Mouse (Mus musculus) cerebellum, adult 18-20 months (tissue): Measurements from ENCODE around the gene Lgr6.

Source experiments
- DNase-seq, 2 experiments: peaks; one replicate each; pipeline ENCODE4 v3.0.0; 2021

The Lgr6 gene

GRCm38 (mm10) chr1:135011912-135012311 lies 93.2 kb downstream of the Lgr6 start:
- DNase-seq = no peak

DNA sequence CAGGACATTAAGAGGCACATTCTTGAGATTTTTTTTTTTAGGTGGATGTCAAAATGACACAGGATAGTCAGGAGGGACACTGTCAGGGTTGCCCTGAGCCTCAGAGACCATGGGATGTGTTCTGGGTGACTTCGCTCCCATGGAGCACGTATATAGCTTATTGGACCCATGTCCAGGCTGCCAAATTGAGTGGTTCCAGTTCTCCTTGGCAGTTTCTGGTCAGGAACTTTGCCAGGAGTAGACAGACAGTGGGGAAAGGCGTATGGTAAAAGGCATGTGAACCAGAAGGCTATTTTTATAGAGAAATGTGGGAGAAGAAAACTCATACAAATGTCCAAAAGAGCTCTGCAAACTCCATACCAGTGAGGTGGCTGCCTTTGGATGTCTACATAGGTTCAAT lies 95.2 kb downstream of the Lgr6 start:
- DNase-seq = no peak

DNA sequence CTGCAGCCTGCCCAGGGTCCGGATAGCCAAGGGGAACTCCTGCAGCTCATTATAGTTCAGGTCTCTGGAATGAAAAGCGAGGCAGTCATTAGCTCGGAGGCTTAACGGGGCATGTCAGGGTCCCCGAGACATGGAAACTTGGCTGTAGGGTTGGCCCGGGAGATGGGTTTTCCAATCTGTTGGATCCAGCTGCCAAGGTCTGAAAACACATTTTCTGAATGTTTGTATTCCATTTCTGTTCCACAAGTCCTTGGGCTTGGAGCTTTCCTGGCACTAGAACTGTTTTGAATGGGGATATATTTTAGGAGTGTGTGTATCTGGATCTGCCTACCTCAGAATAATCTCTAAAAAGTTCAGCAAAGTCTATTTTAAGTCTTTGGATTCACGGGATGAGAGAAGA lies 99.4 kb downstream of the Lgr6 start:
- no peak for DNase-seq

- DNase-seq = no peak
Observed at GRCm38 (mm10) chr1:135003346-135003745, 101.7 kb downstream of the Lgr6 start.

DNA sequence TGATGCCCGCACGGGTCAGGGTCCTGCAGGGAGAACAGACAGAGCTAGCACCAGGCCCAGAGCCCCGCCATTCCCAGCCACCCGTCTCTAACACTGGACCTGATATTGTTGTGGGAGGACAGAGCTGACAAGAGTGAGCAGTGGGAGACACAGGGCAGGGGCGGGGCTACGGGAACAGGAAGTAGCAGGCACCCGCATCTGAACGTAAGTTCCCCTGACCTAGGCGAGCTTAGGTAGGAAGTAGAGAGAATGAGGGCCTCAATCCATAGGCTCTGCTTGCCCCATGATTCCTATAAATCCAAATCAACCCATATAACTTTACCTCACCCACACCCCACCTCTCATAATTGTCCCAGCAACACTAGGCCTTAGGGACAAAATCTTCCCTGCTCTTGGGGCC lies 104.5 kb downstream of the Lgr6 start:
- no peak for DNase-seq

DNA sequence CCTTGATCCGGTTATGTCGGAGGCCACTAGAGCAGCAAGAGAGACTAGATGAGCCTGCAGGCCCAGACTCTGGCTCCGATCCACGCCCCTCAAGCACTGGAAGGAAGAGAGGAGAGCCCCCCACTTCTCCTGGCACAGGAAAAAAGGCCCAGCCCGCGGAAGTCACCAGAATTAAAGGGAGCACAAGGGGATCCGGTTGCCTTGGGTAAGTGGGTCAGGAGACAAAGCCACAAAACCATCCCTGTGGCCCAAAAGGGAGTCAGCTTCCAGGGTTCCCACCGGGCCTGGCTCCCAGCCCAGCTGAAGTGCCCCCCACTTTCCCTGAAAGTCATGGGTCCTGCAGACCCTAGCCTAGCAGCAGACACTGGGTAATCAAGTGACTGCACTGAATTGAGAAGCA lies 106.8 kb downstream of the Lgr6 start:
- DNase-seq = peak in 1 of 2 experiments; percentile 9

DNA sequence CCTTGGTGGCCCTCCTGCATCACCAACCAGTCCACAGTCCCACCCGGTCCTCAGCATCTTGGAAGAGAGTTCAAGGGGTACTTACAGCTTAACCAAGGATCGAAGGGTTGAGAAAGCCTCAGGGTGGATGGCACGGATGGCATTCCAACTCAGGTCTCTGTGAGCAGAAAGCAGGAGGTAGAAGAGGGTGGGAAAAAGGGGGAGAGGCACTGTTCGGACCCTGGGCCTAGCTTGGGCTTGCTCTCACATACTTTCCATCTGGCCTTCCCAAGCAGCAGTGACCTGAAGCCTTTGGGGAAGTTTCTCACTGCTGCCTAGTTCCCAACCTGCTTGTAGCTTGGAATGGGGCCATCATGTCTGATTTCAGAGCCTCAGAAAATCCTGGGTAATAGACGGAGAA lies 107.5 kb downstream of the Lgr6 start:
- DNase-seq = no peak

DNA sequence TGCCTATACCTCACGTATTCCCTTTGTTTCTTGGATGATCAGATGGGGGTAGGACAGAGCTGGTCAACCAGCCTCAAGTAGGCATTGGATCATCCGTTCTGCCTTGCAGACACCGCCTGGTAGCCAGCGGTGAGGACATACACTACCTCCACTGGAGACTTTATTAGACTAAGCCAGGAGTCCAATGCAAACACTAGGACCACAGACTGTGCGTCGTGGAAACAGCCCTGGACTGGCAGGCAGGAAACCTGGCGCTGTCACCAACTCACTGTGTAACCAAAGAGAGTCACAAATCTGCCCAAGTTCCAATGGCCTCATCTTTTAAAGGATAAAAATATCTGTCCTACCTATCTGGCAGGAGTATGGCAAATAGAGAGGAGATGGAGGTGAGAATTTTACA lies 108.6 kb downstream of the Lgr6 start:
- no peak for DNase-seq

DNA sequence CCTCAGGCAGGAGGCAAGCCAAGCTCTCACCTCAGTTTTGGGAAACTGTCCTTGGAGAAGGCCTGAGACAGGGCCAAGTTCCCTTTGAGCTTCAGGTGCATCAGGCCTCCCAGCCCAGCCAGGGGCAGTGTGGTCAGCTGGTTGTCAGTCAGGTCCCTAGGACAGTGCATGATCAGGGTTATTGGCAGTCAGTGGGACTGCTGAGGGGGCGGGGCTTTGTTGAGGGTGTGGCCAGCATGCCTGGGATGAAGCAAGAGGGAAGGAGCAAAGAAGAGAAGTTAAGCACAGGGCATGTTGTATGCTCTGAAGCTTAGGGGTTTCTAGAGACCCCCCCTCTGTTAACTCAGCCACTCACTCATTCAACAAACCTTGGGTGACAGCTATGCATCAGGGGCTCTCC lies 109.1 kb downstream of the Lgr6 start:
- no peak for DNase-seq

GRCm38 (mm10) chr1:134995437-134995836 lies 109.6 kb downstream of the Lgr6 start:
- no peak for DNase-seq

DNA sequence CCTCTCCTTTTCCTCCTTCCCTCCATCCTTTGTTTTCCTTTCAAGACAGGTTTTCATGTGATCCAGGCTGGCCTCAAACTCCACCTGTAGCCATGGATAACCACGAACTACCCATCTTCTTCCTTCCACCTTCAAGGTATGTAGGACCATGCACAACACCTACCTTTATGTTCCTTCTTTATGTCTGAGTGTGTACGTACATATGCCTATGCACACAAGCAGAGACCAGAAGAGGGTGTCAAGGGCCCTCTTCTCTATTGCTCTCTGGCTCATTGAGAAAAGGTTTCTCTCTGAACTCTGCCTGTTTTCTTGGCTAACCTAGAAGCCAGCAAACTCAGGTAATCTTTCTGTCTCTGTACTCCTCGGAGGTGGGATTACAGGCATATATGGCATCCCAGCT lies 110.3 kb downstream of the Lgr6 start:
- DNase-seq = no peak

DNA sequence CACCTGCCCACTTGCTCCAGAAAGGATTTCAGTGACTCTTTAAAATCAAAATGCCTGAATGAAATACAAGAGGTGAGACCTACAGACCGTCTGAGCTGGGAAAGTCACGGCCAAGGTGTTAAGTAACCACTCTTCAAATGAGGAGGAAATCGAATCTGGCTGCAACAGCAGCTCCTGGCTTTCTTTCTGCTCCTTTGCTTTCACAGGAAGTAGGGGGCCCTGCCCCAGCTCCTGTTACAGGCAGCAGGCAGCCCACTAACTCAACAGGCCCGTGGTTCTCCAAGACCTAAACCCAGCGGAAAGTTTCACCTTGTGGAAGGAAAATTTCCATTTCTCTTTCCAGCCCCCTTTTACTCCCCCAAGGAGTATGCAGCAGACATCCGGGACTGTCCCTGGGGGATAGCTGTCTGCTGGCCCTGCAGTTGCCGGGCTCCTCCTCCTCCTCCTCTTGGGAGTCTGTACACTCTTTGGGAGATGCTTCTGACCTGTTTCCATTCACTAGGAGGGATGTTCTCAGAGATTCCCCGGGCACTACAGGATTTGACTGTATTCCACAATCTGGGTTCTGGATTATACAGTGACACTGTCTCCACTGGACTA lies 112.9 kb downstream of the Lgr6 start:
- DNase-seq = no peak

- peak; percentile 80 to 82 for DNase-seq
Observed at GRCm38 (mm10) chr1:134989372-134989771, 115.7 kb downstream of the Lgr6 start.

GRCm38 (mm10) chr1:134987962-134988341 lies 117.1 kb downstream of the Lgr6 start:
- no peak for DNase-seq

GRCm38 (mm10) chr1:134987173-134987961 lies 117.7 kb downstream of the Lgr6 start:
- peak; percentile 67 to 79 for DNase-seq

GRCm38 (mm10) chr1:134972920-134973319 lies 132.2 kb downstream of the Lgr6 start:
- no peak for DNase-seq

GRCm38 (mm10) chr1:134965430-134965829 lies 139.6 kb downstream of the Lgr6 start:
- no peak for DNase-seq

DNA sequence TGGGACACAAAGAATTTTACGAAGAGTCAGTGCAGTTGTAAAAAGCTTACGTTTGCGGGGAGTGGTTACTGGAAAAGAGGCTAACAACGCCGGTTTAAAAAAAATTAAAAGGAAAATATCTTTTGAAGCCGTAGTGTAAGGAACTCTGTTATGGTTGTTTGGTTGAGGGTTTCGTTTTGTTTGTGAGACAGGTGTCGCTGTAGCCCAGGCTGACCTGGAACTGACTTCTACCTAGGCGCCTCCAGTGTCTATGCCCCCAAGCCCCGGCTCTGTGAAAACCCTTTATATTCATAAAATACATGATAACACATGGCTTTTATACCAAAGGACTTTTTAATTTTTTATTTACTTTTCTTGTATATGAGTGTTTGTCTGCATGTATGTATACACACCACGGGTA lies 142.3 kb downstream of the Lgr6 start:
- peak; percentile 44 to 45 for DNase-seq

DNA sequence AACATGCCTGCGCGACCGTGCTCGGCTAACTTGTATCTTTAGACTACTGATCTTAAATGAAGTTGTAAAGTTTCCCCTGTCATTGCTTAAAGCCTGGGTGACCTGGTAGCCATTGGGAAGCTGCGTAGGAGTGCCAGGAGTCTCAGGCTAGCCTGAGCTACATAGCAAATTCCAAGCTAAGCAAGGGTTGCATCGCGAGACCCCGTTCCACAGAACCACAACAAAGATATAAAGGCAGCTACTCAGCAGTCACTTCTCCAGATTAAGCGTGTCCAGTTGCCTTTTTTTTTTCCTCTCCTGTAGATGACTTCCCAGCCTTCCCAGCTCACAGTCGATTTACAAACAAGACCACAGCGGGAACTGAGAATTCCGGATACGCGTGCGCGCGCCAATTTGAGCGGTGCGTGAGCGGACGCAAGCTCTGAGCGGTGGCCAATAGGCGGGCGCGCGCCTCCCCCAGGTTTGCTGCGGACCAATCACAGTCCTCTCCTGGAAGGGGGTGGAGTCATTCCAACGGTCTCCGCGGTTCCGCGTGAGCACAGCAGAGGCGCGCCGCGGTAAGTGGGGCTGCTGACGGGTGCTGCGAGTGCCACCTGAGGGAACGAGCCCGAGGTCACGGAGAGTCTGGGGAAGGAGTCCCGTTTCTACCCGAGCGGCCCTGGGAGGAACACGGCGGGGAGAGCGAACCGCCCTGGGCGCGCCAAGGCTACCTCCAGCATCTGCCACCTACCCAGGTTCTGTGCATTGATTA lies 142.8 kb downstream of the Lgr6 start, which contains the start of gene Ube2t:
TSS of gene Ube2t (plus strand) at position 513 of the 751 bp plus-strand sequence.
- DNase-seq = peak; percentile 95 to 96

DNA sequence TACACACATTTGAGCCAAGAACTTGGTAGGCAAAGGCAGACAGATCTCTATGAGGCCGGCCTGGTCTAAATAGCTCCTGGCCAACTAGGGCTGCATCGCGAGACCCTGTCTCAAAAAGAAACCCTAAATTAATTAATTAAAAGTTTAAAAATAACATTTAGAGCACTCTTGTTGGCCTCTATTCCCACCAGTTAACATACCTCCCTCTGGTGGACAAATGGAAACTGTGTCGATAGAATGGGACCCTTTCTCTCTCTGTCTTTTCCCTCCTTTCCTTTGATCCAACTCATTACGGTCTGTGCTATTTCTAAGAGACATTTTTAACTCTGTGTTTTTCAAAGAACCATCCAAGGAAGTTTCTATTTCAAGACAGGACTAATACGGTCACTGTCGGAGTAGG lies 144.4 kb downstream of the Lgr6 start:
- no peak for DNase-seq

DNA sequence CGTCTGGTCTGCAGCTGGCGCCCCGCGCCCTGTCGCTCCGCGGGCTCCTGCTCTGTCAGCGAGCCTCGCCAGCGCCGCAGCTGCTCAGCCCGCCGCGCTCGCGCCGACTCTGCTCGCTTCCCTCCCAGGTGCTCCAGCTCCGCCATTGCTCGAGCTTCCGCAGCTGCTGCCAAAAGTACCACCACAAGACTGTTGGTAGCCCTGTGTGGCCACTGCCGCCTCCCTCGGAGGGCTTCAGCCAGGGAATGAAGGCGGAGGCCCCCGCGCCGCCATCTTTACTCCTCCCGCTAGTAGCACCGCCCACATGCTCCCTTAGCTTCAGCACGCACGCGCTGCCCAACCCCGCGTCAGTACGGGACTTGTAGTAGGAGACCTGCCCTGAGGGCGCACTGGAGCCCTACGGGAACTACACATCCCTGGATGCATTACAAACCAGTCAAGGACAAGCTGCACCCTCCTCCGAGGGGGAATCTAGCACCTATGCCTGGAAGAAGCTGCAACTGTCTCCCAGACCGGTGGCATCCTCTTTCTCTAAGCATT lies 149.4 kb downstream of the Lgr6 start, which contains the start of gene Ppp1r12b:
TSS of gene Ppp1r12b (minus strand) at position 306 of the 540 bp plus-strand sequence.
- DNase-seq = peak; percentile 95 to 99

DNA sequence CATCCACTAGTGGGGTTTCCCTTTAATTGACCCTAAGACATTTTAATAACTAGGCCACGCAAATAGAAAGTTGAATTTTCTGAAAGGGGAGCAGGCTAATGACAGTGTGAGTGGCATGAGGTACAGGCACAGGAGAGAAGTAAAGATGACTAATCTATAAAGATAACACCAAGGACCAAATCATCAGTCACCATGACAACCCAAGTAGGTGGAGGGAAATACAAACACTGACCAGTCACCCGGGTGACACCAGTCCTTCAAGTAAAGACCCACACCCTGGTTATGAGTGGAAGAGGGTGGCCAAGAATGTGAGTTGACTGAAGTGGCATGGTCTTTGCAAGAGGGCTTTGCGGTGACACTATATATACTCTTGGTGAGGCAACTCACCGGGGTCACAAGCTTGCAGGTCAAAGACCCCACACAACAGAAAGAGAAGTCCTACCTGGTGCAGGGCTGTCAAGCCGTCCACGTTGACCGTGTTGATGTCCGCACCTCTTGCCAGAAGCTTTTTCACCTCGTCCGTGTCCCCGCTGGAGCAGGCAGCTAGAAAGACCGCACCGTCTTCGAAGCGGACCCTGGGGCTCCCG lies 149.9 kb downstream of the Lgr6 start:
- DNase-seq = no peak

- peak; percentile 46 to 56 for DNase-seq
Observed at GRCm38 (mm10) chr1:134949946-134950345, 155.1 kb downstream of the Lgr6 start.
